Mouse (Mus musculus): Measurements from ENCODE around the gene Gfpt2.

GRCm38 (mm10) chr11:49879950-49880642 is 86.1 kb downstream of the Gfpt2 start:
- TF ChIP-seq CTCF (IDR thresholded peaks at IDR 0.05; ENCODE audit: low read depth, low read length) (no peak), POLR2A (IDR thresholded peaks at IDR 0.05; ENCODE audit: borderline replicate concordance, low read depth, low read length) (no peak)

Data from bone marrow macrophage, adult 2 months (primary cell).